16 mouse cellular contexts compared by ENCODE assay signal in the genomic region with DNA sequence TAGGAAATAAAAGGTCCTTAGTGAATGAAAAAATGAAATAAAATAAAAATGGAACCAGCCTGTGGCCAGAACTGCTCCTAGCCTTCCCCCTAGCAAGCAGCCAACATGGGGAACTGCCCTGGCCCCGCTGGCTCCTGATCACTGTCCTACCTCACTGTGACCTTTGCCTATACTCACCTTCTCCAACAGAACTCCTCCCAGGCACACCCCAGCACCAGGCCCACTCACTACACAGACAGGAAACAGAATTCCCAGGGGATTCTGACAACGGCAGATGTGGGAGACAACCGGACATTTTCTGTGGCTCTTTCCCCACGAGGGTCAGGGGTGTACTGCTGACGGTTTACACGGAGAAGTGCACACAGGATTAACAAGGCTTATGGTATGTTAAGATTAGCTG. TPM values are rescaled to one million over a fixed set of nuclear protein-coding genes. Genes with fewer than 3 reads are reported as not detected.
DNase-seq lines count a peak whose midpoint lies in the region; ATAC-seq and TF ChIP-seq lines count a peak whose summit lies in the region.
"Had no signal": no experiment of that assay in that cellular context is flagged by ENCODE, and none has a peak within 500 bp of the region (broad histone marks: within the 10 kb centered on the region; RNA-seq: fewer than 3 reads in every experiment).

No protein-coding gene starts in this region.

- H3K9me3 ChIP-seq in kidney, postnatal 0 days (replicated peaks; ENCODE audit: low read length): no peaks in the 10 kb centered on the region
- H3K9me3 ChIP-seq in CH12.LX (replicated peaks; ENCODE audit: low read length): no peaks in the 10 kb centered on the region
- H3K9me3 ChIP-seq in intestine, postnatal 0 days (ENCODE audit: control insufficient read depth): no peaks in the 10 kb centered on the region
- H3K9me3 ChIP-seq: embryonic facial prominence, embryonic 13.5 days; forebrain, embryonic 13.5 days; G1E; neural tube, embryonic 13.5 days had no signal

- no peak for TF ChIP-seq POLR2A in CH12.LX (IDR thresholded peaks at IDR 0.05; ENCODE audit: low read depth, low read length)

- dilution Hi-C loops in CH12.LX (cut with MboI; ENCODE audit: extremely low pct_ligation_motif_present, extremely low pct_unique_long_range_greater_than_20kb, low sequenced_read_pairs): no loop called here

- no peak for DNase-seq in kidney, postnatal 0 days (ENCODE audit: low spot score)
- no peak for DNase-seq in kidney, adult 8-10 months
- peak; percentile 24 to 37 for DNase-seq in B cell, adult 2 months
- peak; percentile 44 for DNase-seq in CH12.LX (ENCODE audit: extremely low read depth)
- DNase-seq in c-Kit-positive CD71-positive TER-119-positive erythroid progenitor cells, embryonic 14.5 days (ENCODE audit: low spot score): no peak
- DNase-seq in cerebellum, adult 9-10 months: no peak
- DNase-seq: adrenal gland, postnatal 36 days; cerebellum, postnatal 36 days; heart, adult 18-20 months; retina, postnatal 1 day had no signal

- H3K9ac ChIP-seq in kidney, postnatal 0 days (ENCODE audit: low read depth, low read length): no peak overlapping the region
- H3K9ac ChIP-seq in CH12.LX (ENCODE audit: insufficient read depth, low read depth): peak overlapping the region; percentile 85
- H3K9ac ChIP-seq in intestine, postnatal 0 days (ENCODE audit: low read depth, low read length): no peak overlapping the region
- H3K9ac ChIP-seq: embryonic facial prominence, embryonic 13.5 days; forebrain, embryonic 13.5 days; liver, embryonic 14.5 days; neural tube, embryonic 13.5 days had no signal

- TF ChIP-seq EP300 in CH12.LX (IDR thresholded peaks at IDR 0.05; ENCODE audit: low read length): no peak

- peak overlapping the region; percentile 54; the same call in 1 of the 2 replicates for H3K27ac ChIP-seq in kidney, postnatal 0 days
- peak overlapping the region; percentile 86 for H3K27ac ChIP-seq in CH12.LX (ENCODE audit: insufficient read depth, low read depth)
- peak overlapping the region; percentile 22; the same call in 1 of the 2 replicates for H3K27ac ChIP-seq in intestine, postnatal 0 days (ENCODE audit: low read depth, low read length)
- H3K27ac ChIP-seq: embryonic facial prominence, embryonic 13.5 days; forebrain, embryonic 13.5 days; liver, embryonic 14.5 days; neural tube, embryonic 13.5 days had no signal

- H3K4me1 ChIP-seq in kidney, postnatal 0 days (replicated peaks; ENCODE audit: insufficient read depth, low read length): peaks cover 32% of the 10 kb centered on the region
- peaks cover 19 to 62% of the 10 kb centered on the region in 2 experiments for H3K4me1 ChIP-seq in CH12.LX (ENCODE audit: control insufficient read depth in 1 of 2, insufficient read depth in 2 of 2)
- H3K4me1 ChIP-seq in intestine, postnatal 0 days (replicated peaks; ENCODE audit: control insufficient read depth, insufficient read depth, low read length): peaks cover 15% of the 10 kb centered on the region

- TF ChIP-seq CTCF in kidney, postnatal 0 days (IDR thresholded peaks at IDR 0.05; ENCODE audit: low read depth): no peak
- no peak for TF ChIP-seq CTCF in CH12.LX (conservative IDR thresholded peaks at IDR 0.05 in 1 of 2, IDR thresholded peaks at IDR 0.05 in 1 of 2; ENCODE audit: low read depth in 2 of 2, low read length in 2 of 2)
- no peak for TF ChIP-seq CTCF in intestine, postnatal 0 days (IDR thresholded peaks at IDR 0.05; ENCODE audit: low read depth)

- H3K4me3 ChIP-seq in kidney, postnatal 0 days (replicated peaks; ENCODE audit: low read depth, low read length): no peak overlapping the region
- H3K4me3 ChIP-seq in CH12.LX (replicated peaks in 1 of 3; ENCODE audit: low read depth in 2 of 3, low read length in 2 of 3, poor library complexity in 1 of 3): peak overlapping the region; percentile 43 to 52 (median 49)
- H3K4me3 ChIP-seq in intestine, postnatal 0 days (ENCODE audit: low read depth, low read length): no peak overlapping the region
- H3K4me3 ChIP-seq: embryonic facial prominence, embryonic 13.5 days; forebrain, embryonic 13.5 days; neural tube, embryonic 13.5 days had no signal

- in situ Hi-C loops in CH12.LX (cut with MboI; ENCODE audit: low pct_ligation_motif_present, low pct_unique_long_range_greater_than_20kb, low sequenced_read_pairs): no loop called here

- no peaks in the 10 kb centered on the region for H3K27me3 ChIP-seq in kidney, postnatal 0 days (ENCODE audit: insufficient read depth, low read length)
- no peaks in the 10 kb centered on the region for H3K27me3 ChIP-seq in CH12.LX (replicated peaks)
- H3K27me3 ChIP-seq in intestine, postnatal 0 days (replicated peaks; ENCODE audit: control insufficient read depth, insufficient read depth, low read length): no peaks in the 10 kb centered on the region

- H3K4me2 ChIP-seq in kidney, postnatal 0 days (ENCODE audit: low read length): no peak overlapping the region
- H3K4me2 ChIP-seq in CH12.LX (ENCODE audit: insufficient read depth, low read depth, poor library complexity, severe bottlenecking): peak overlapping the region; percentile 96
- H3K4me2 ChIP-seq in intestine, postnatal 0 days (replicated peaks; ENCODE audit: low read depth): peak overlapping the region; percentile 47
- H3K4me2 ChIP-seq: embryonic facial prominence, embryonic 13.5 days; forebrain, embryonic 13.5 days had no signal

- H3K36me3 ChIP-seq in kidney, postnatal 0 days (ENCODE audit: insufficient read depth, low read length): no peaks in the 10 kb centered on the region
- H3K36me3 ChIP-seq in CH12.LX (replicated peaks in 1 of 2; ENCODE audit: control insufficient read depth in 1 of 2, insufficient read depth in 1 of 2, low read length in 1 of 2): peaks cover 11 to 33% of the 10 kb centered on the region in 2 experiments
- peaks cover 5% of the 10 kb centered on the region; the same call in 1 of the 2 replicates for H3K36me3 ChIP-seq in intestine, postnatal 0 days (ENCODE audit: control insufficient read depth, insufficient read depth)
- H3K36me3 ChIP-seq: embryonic facial prominence, embryonic 13.5 days; neural tube, embryonic 13.5 days had no signal

- peaks cover 89% of the 10 kb centered on the region for H3K79me2 ChIP-seq in CH12.LX (replicated peaks; ENCODE audit: control insufficient read depth, extremely low read depth, insufficient read depth, poor library complexity, severe bottlenecking)

- no peak for ATAC-seq in kidney, postnatal 0 days (replicated peaks; ENCODE audit: low FRiP score, low read depth)
- ATAC-seq in intestine, postnatal 0 days: no peak
- ATAC-seq: forebrain, embryonic 13.5 days had no signal

- WGBS in kidney, postnatal 0 days: 59% methylated on average over 6 of the region's 6 CpGs
- 33% methylated on average over 6 of the region's 6 CpGs for WGBS in intestine, postnatal 0 days

- no peak for TF ChIP-seq RAD21 in CH12.LX (IDR thresholded peaks at IDR 0.05; ENCODE audit: low read depth, low read length)

TF ChIP-seq in CH12.LX, 34 proteins besides CTCF, POLR2A, EP300 and RAD21:
- TF ChIP-seq BHLHE40 (IDR thresholded peaks at IDR 0.05; ENCODE audit: low read depth, low read length): no peak
- no peak for TF ChIP-seq RCOR1 (conservative IDR thresholded peaks at IDR 0.05; ENCODE audit: low read depth, low read length)
- TF ChIP-seq ELF1 (IDR thresholded peaks at IDR 0.05; ENCODE audit: low read depth, low read length): no peak
- no peak for TF ChIP-seq NRF1 (IDR thresholded peaks at IDR 0.05; ENCODE audit: low read depth, low read length)
- TF ChIP-seq MEF2A (IDR thresholded peaks at IDR 0.05; ENCODE audit: borderline replicate concordance, low read depth, low read length): no peak
- TF ChIP-seq KAT2A (IDR thresholded peaks at IDR 0.05; ENCODE audit: insufficient replicate concordance, low read length): no peak
- TF ChIP-seq TBP (conservative IDR thresholded peaks at IDR 0.05; ENCODE audit: low read depth, low read length): no peak
- no peak for TF ChIP-seq ETS1 (conservative IDR thresholded peaks at IDR 0.05; ENCODE audit: low read depth, low read length)
TF ChIP-seq in CH12.LX: peak in this region for 0.

RNA-seq across cellular contexts. Expression of a gene that starts 5.5 kb away (rescaled TPM):
- 281 and 313 TPM in 2 replicates for polyA plus RNA-seq in kidney, postnatal 0 days (2015; fragmentation: Nextera tagmentation; extraction: Ambion mirVana)
- total RNA-seq in CH12.LX (2012; rRNA removed) (107 and 115 TPM in 2 replicates), CH12.LX (2014; rRNA removed) (123 and 139 TPM in 2 replicates)
- 207 and 290 TPM in 2 replicates for polyA plus RNA-seq in CH12.LX (2012; ENCODE audit: insufficient read length, low read depth)
- polyA plus RNA-seq in intestine, postnatal 0 days (2015; fragmentation: Nextera tagmentation; extraction: Ambion mirVana): 342 and 379 TPM in 2 replicates

Comparison
In these comparisons a context has a peak if more than half of its experiments do, and no peak if none do; other contexts are left out.
1. DNase-seq: peak in B cell, adult 2 months (2 of 2) and CH12.LX (single experiment); none in kidney, postnatal 0 days (single experiment), kidney, adult 8-10 months (0 of 2), c-Kit-positive CD71-positive TER-119-positive erythroid progenitor cells, embryonic 14.5 days (single experiment) and cerebellum, adult 9-10 months (single experiment).
2. H3K27ac ChIP-seq: peak in every context shown above with its lines; median percentile 86 in CH12.LX; 54 in kidney, postnatal 0 days; 22 in intestine, postnatal 0 days.
3. H3K4me3 ChIP-seq: peak in CH12.LX (3 of 3); none in kidney, postnatal 0 days (single experiment) and intestine, postnatal 0 days (single experiment).